Mouse (Mus musculus) olfactory bulb, adult 2 months (tissue): ENCODE data around the gene Primpol.

Experiments used
- CTCF ChIP-seq: fragments of 200-500 bp; IDR thresholded peaks from 2 replicates; pipeline ENCODE4 v1.5.1; 2012; ENCODE audit warnings: low read depth, mild to moderate bottlenecking, low read length, moderate library complexity; ENCODE audit not compliant: insufficient read depth
- POLR2A ChIP-seq: fragments of 200-500 bp; IDR thresholded peaks from 2 replicates; pipeline ENCODE4 v1.6.1; 2012; ENCODE audit warnings: mild to moderate bottlenecking, low read depth, low read length, moderate library complexity; ENCODE audit not compliant: insufficient read depth

GRCm38 (mm10) chr8:46562333-46562732, 54.7 kb downstream of the Primpol start:
- TF ChIP-seq CTCF = no peak
- no peak for TF ChIP-seq POLR2A
